ENCODE assay signal across 25 mouse cellular contexts in genomic region chr16:97421671-97422070, GRCm38 (mm10). TPM values are rescaled to one million over a fixed set of nuclear protein-coding genes. Genes with fewer than 3 reads are reported as not detected.
DNase-seq lines count a peak whose midpoint lies in the region; TF ChIP-seq lines count a peak whose summit lies in the region.
"Had no signal": no experiment of that assay in that cellular context is flagged by ENCODE, and none has a peak within 500 bp of the region (broad histone marks: within the 10 kb centered on the region; RNA-seq: fewer than 3 reads in every experiment).

No protein-coding gene starts in this region.

- DNase-seq in cerebellum, postnatal 10 days, result peak; percentile 81 to 83
- DNase-seq in cerebellum, adult 11-12 months, result no peak
- DNase-seq in cerebellum, postnatal 36 days, result peak; percentile 21 to 30
- DNase-seq in cerebellum, adult 9-10 months, result no peak
- DNase-seq in lung, postnatal 10 days, result peak; percentile 7
- DNase-seq in lung, adult 2 months, result no peak
- DNase-seq: adrenal gland, adult 8-10 months; adrenal gland, postnatal 25 days; cerebellum, adult 11 months; cerebellum, adult 8-10 months; embryo, embryonic 11 days; gastrocnemius, postnatal 25 days; heart, adult 18-20 months; heart, postnatal 10 days; heart, postnatal 36 days had no signal

- no peak for TF ChIP-seq CTCF in lung, adult 2 months (IDR thresholded peaks at IDR 0.05; ENCODE audit: insufficient read depth, low read length)

- H3K4me3 ChIP-seq in lung, adult 2 months (replicated peaks; ENCODE audit: extremely low read depth, low read depth, low read length), result no peak overlapping the region
- H3K4me3 ChIP-seq: embryonic facial prominence, embryonic 10.5 days; embryonic facial prominence, embryonic 13.5 days; erythroblast, embryonic 14.5 days; forebrain, embryonic 12.5 days; forebrain, embryonic 15.5 days; heart, embryonic 12.5 days; heart, embryonic 15.5 days; hindbrain, embryonic 10.5 days; hindbrain, embryonic 13.5 days; intestine, embryonic 15.5 days had no signal

- no peak for TF ChIP-seq POLR2A in lung, adult 2 months (IDR thresholded peaks at IDR 0.05; ENCODE audit: borderline replicate concordance, extremely low read depth, low read depth, low read length)

- 64% methylated on average over 6 of the region's 6 CpGs for WGBS in lung, adult 2 months

- H3K4me1 ChIP-seq in lung, adult 2 months (ENCODE audit: control insufficient read depth, insufficient read depth, low read length), result no peaks in the 10 kb centered on the region; the same call in 1 of the 2 replicates
- H3K4me1 ChIP-seq: embryonic facial prominence, embryonic 10.5 days; embryonic facial prominence, embryonic 13.5 days; forebrain, embryonic 12.5 days; forebrain, embryonic 15.5 days; hindbrain, embryonic 10.5 days; hindbrain, embryonic 13.5 days; intestine, embryonic 15.5 days had no signal

RNA-seq across cellular contexts. Expression of gene Mx1, which starts 41.0 kb away (rescaled TPM):
- 0.96 and 2.3 TPM in 2 replicates for polyA plus RNA-seq in lung, adult 2 months (2012; rRNA removed)
- polyA plus RNA-seq: embryonic facial prominence, embryonic 10.5 days; erythroblast, embryonic 14.5 days; forebrain, embryonic 15.5 days; heart, embryonic 12.5 days; heart, embryonic 15.5 days; hindbrain, embryonic 10.5 days; hindbrain, embryonic 13.5 days had no signal

Comparison
In these comparisons a context has a peak if more than half of its experiments do, and no peak if none do; other contexts are left out.
1. DNase-seq: peak in cerebellum, postnatal 10 days (2 of 2), cerebellum, postnatal 36 days (2 of 2) and lung, postnatal 10 days (single experiment); none in cerebellum, adult 11-12 months (single experiment), cerebellum, adult 9-10 months (single experiment) and lung, adult 2 months (single experiment).